Comparison of ENCODE assay signal across 7 mouse cellular contexts in genomic region chr9:43737331-43737730, GRCm38 (mm10). TPM values are rescaled to one million over a fixed set of nuclear protein-coding genes. Genes with fewer than 3 reads are reported as not detected.
A peak's percentile ranks its signal among the peaks of the same experiment; 100 is the strongest.
DNase-seq lines count a peak whose midpoint lies in the region; ATAC-seq and TF ChIP-seq lines count a peak whose summit lies in the region.

No protein-coding gene starts in this region.

- H3K4me1 ChIP-seq in midbrain, embryonic 12.5 days, result peaks cover 36% of the 10 kb centered on the region
- peaks cover 29% of the 10 kb centered on the region for H3K4me1 ChIP-seq in midbrain, embryonic 14.5 days (ENCODE audit: control insufficient read depth, insufficient read depth, low read length)
- peaks cover 14% of the 10 kb centered on the region for H3K4me1 ChIP-seq in forebrain, embryonic 16.5 days (replicated peaks; ENCODE audit: control insufficient read depth, insufficient read depth, low read length)
- peaks cover 34% of the 10 kb centered on the region for H3K4me1 ChIP-seq in limb, embryonic 10.5 days
- peaks cover 11% of the 10 kb centered on the region for H3K4me1 ChIP-seq in stomach, embryonic 15.5 days
- H3K4me1 ChIP-seq in cerebellum, adult 2 months (ENCODE audit: control insufficient read depth, insufficient read depth, low read length), result no peaks in the 10 kb centered on the region

- DNase-seq in midbrain, embryonic 14.5 days, result no peak
- no peak for DNase-seq in limb, embryonic 10.5 days (ENCODE audit: low spot score)
- no peak for DNase-seq in gastrocnemius, postnatal 25 days
- DNase-seq in cerebellum, adult 2 months, result no peak

- 0 out of 2 replicates have a peak overlapping the region, but pooled peaks have one; percentile 41 for H3K4me2 ChIP-seq in midbrain, embryonic 12.5 days (replicated peaks)
- H3K4me2 ChIP-seq in midbrain, embryonic 14.5 days (ENCODE audit: low read length), result no peak overlapping the region; the same call in 1 of the 2 replicates
- peak overlapping the region; percentile 29; the same call in 1 of the 2 replicates for H3K4me2 ChIP-seq in forebrain, embryonic 16.5 days (ENCODE audit: low read length)
- peak overlapping the region; percentile 37; the same call in 1 of the 2 replicates for H3K4me2 ChIP-seq in stomach, embryonic 15.5 days

- no peak for TF ChIP-seq CTCF in cerebellum, adult 2 months (IDR thresholded peaks at IDR 0.05; ENCODE audit: borderline replicate concordance, insufficient read depth, low read depth, low read length)

- 0 out of 2 replicates have a peak overlapping the region, but pooled peaks have one; percentile 20 for H3K27ac ChIP-seq in midbrain, embryonic 12.5 days (replicated peaks)
- no peak overlapping the region for H3K27ac ChIP-seq in midbrain, embryonic 14.5 days (replicated peaks; ENCODE audit: low read depth, low read length)
- no peak overlapping the region for H3K27ac ChIP-seq in forebrain, embryonic 16.5 days (ENCODE audit: low read length)
- H3K27ac ChIP-seq in limb, embryonic 10.5 days, result no peak overlapping the region
- 0 out of 2 replicates have a peak overlapping the region, but pooled peaks have one; percentile 28 for H3K27ac ChIP-seq in stomach, embryonic 15.5 days
- H3K27ac ChIP-seq in cerebellum, adult 2 months (ENCODE audit: insufficient read depth, low read length), result no peak overlapping the region

- H3K27me3 ChIP-seq in midbrain, embryonic 12.5 days, result peaks cover 35% of the 10 kb centered on the region
- no peaks in the 10 kb centered on the region for H3K27me3 ChIP-seq in midbrain, embryonic 14.5 days (ENCODE audit: control insufficient read depth, insufficient read depth, low read length)
- H3K27me3 ChIP-seq in forebrain, embryonic 16.5 days (replicated peaks; ENCODE audit: control insufficient read depth, insufficient read depth, low read length), result no peaks in the 10 kb centered on the region; the same call in 1 of the 2 replicates
- H3K27me3 ChIP-seq in limb, embryonic 10.5 days (ENCODE audit: low read depth, poor library complexity, severe bottlenecking), result peaks cover 47% of the 10 kb centered on the region; the same call in 1 of the 2 replicates
- no peaks in the 10 kb centered on the region for H3K27me3 ChIP-seq in stomach, embryonic 15.5 days (replicated peaks)
- H3K27me3 ChIP-seq in cerebellum, adult 2 months (ENCODE audit: control insufficient read depth, insufficient read depth, low read length), result no peaks in the 10 kb centered on the region

- 29% methylated on average over 3 of the region's 3 CpGs for WGBS in midbrain, embryonic 12.5 days
- WGBS in midbrain, embryonic 14.5 days, result 29% methylated on average over 3 of the region's 3 CpGs
- 6% methylated on average over 3 of the region's 3 CpGs for WGBS in forebrain, embryonic 16.5 days
- 20% methylated on average over 3 of the region's 3 CpGs for WGBS in limb, embryonic 10.5 days
- 11% methylated on average over 3 of the region's 3 CpGs for WGBS in stomach, embryonic 15.5 days
- 52% methylated on average over 3 of the region's 3 CpGs for WGBS in cerebellum, adult 2 months

- no peak overlapping the region for H3K4me3 ChIP-seq in midbrain, embryonic 12.5 days
- H3K4me3 ChIP-seq in midbrain, embryonic 14.5 days (replicated peaks; ENCODE audit: low read depth, low read length), result no peak overlapping the region
- H3K4me3 ChIP-seq in forebrain, embryonic 16.5 days (replicated peaks; ENCODE audit: low read length), result no peak overlapping the region
- H3K4me3 ChIP-seq in limb, embryonic 10.5 days, result peak overlapping the region; percentile 39; the same call in 1 of the 2 replicates
- H3K4me3 ChIP-seq in stomach, embryonic 15.5 days (replicated peaks), result no peak overlapping the region
- H3K4me3 ChIP-seq in cerebellum, adult 2 months (replicated peaks; ENCODE audit: insufficient read depth, low read depth, low read length), result no peak overlapping the region

- no peaks in the 10 kb centered on the region for H3K36me3 ChIP-seq in midbrain, embryonic 12.5 days
- H3K36me3 ChIP-seq in midbrain, embryonic 14.5 days (ENCODE audit: control insufficient read depth, insufficient read depth, low read length), result no peaks in the 10 kb centered on the region
- H3K36me3 ChIP-seq in forebrain, embryonic 16.5 days (ENCODE audit: control insufficient read depth, insufficient read depth), result no peaks in the 10 kb centered on the region
- no peaks in the 10 kb centered on the region for H3K36me3 ChIP-seq in limb, embryonic 10.5 days
- no peaks in the 10 kb centered on the region for H3K36me3 ChIP-seq in stomach, embryonic 15.5 days

- TF ChIP-seq POLR2A in cerebellum, adult 2 months (IDR thresholded peaks at IDR 0.05; ENCODE audit: borderline replicate concordance, insufficient read depth, low read length), result no peak

- no peaks in the 10 kb centered on the region for H3K9me3 ChIP-seq in midbrain, embryonic 12.5 days
- no peaks in the 10 kb centered on the region for H3K9me3 ChIP-seq in midbrain, embryonic 14.5 days (ENCODE audit: control insufficient read depth, low read length)
- H3K9me3 ChIP-seq in forebrain, embryonic 16.5 days (ENCODE audit: control insufficient read depth, low read length), result no peaks in the 10 kb centered on the region
- H3K9me3 ChIP-seq in limb, embryonic 10.5 days (replicated peaks), result no peaks in the 10 kb centered on the region
- no peaks in the 10 kb centered on the region for H3K9me3 ChIP-seq in stomach, embryonic 15.5 days

- no peak overlapping the region for H3K9ac ChIP-seq in midbrain, embryonic 12.5 days (replicated peaks)
- no peak overlapping the region for H3K9ac ChIP-seq in midbrain, embryonic 14.5 days (replicated peaks; ENCODE audit: low read length)
- no peak overlapping the region for H3K9ac ChIP-seq in forebrain, embryonic 16.5 days (replicated peaks; ENCODE audit: low read depth, low read length)
- no peak overlapping the region for H3K9ac ChIP-seq in stomach, embryonic 15.5 days

- ATAC-seq in midbrain, embryonic 12.5 days (ENCODE audit: low FRiP score, low read depth), result no peak
- ATAC-seq in midbrain, embryonic 14.5 days (ENCODE audit: low FRiP score, low TSS enrichment), result no peak
- no peak for ATAC-seq in forebrain, embryonic 16.5 days
- no peak for ATAC-seq in stomach, embryonic 15.5 days (ENCODE audit: insufficient read depth, low FRiP score, low read depth)

RNA-seq across cellular contexts. Expression of gene Nectin1, which starts 6.5 kb away (rescaled TPM):
- polyA plus RNA-seq in midbrain, embryonic 12.5 days (2016; fragmentation: Nextera tagmentation; extraction: Ambion mirVana), result 9.7 and 12.5 TPM in 2 replicates
- 16.7 and 21.0 TPM in 2 replicates for polyA plus RNA-seq in midbrain, embryonic 14.5 days (2014; fragmentation: Nextera tagmentation; extraction: Ambion mirVana)
- polyA plus RNA-seq in forebrain, embryonic 16.5 days (2015; fragmentation: Nextera tagmentation; extraction: Ambion mirVana), result 8.6 and 10.1 TPM in 2 replicates
- polyA plus RNA-seq in limb, embryonic 10.5 days (2016; fragmentation: Nextera tagmentation; extraction: Ambion mirVana), result 3.8 and 4.2 TPM in 2 replicates
- 7.0 and 9.3 TPM in 2 replicates for polyA plus RNA-seq in stomach, embryonic 15.5 days (2015; fragmentation: Nextera tagmentation; extraction: Ambion mirVana)
- total RNA-seq in gastrocnemius, postnatal 25 days (2021), result 1 to 10 TPM; 2.1 to 2.6 TPM
- 27.3 and 28.9 TPM in 2 replicates for polyA plus RNA-seq in cerebellum, adult 2 months (2012; rRNA removed)

Comparison
In these comparisons a context has a peak if more than half of its experiments do, and no peak if none do; other contexts are left out.
1. H3K27ac ChIP-seq: peak in midbrain, embryonic 12.5 days (single experiment) and stomach, embryonic 15.5 days (single experiment); none in midbrain, embryonic 14.5 days (single experiment), forebrain, embryonic 16.5 days (single experiment), limb, embryonic 10.5 days (single experiment) and cerebellum, adult 2 months (single experiment).